Mouse (Mus musculus) Patski (cell line): Measurements from ENCODE around the gene Trmt10b. TPM values are rescaled to one million over a fixed set of nuclear protein-coding genes. Genes with fewer than 3 reads are reported as not detected.

ENCODE experiments used
- ATAC-seq: fragments of 100-300 bp; one replicate; pipeline ENCODE4 v1.8.0; 2021
- CTCF ChIA-PET: fragments of 350-600 bp; sonication (Branson Sonifier 250); formaldehyde crosslinking; loops from one replicate; lab custom pipeline; 2022; ENCODE audit warnings: inconsistent platforms; lab: Charles Lee
- POLR2A ChIA-PET: fragments of 350-600 bp; sonication (Branson Sonifier 250); formaldehyde crosslinking; loops from one replicate; lab custom pipeline; 2022; ENCODE audit warnings: antibody characterized with exemption, inconsistent platforms; lab: Charles Lee
- DNase-seq: peaks from one replicate; pipeline ENCODE4 v3.0.0-alpha.2; 2011; ENCODE audit warnings: low read depth, low spot score
- H3K27me3 ChIP-seq: fragments of 371-371 bp; one replicate; pipeline ENCODE4 v1.5.1; 2021
- CTCF ChIP-seq: fragments of 100-300 bp; IDR thresholded peaks from one replicate; pipeline ENCODE4 v1.5.1; 2021
- in situ Hi-C: fragments of 300-500 bp; cut with MboI; formaldehyde crosslinking; loops from 3 replicates; pipeline ENCODE4 v1.11.1; 2018; ENCODE audit warnings: low pct_unique_long_range_greater_than_20kb, mixed read lengths
- polyA plus RNA-seq: library from polyadenylated mRNA; unstranded; gene quantifications from one replicate; pipeline ENCODE4 v1.2.3, GENCODE M21; 2021

The Trmt10b gene
- 11.3 TPM for polyA plus RNA-seq

GRCm38 (mm10) chr4:45296662-45297564 is at the start of gene Trmt10b:
Gene Trmt10b, plus strand, starts transcription at chr4:45297127.
- ChIA-PET CTCF (interaction anchor here (0.7 to 1.3 kb wide), 2 partner anchors 10 to 19 kb away, joined by 3 to 12 read pairs; no protein-coding TSS in a partner anchor), POLR2A (interaction anchor here (1.6 kb wide), 1 partner anchor 23 kb away, joined by 3 read pairs; no protein-coding TSS in a partner anchor)
- H3K27me3 ChIP-seq = no peaks in the 10 kb centered on the region
- in situ Hi-C loops = no loop called here
- TF ChIP-seq CTCF = no peak
- DNase-seq (no peak), ATAC-seq (peak; percentile 74)

- H3K27me3 ChIP-seq = no peaks in the 10 kb centered on the region
- CTCF ChIA-PET = no interaction called here
- DNase-seq = no peak
- no peak for ATAC-seq
- in situ Hi-C loops = no loop called here
- TF ChIP-seq CTCF = no peak
- POLR2A ChIA-PET = interaction anchor here (0.8 kb wide), 1 partner anchor 155 kb away, joined by 5 read pairs; no protein-coding TSS in a partner anchor
Measured at GRCm38 (mm10) chr4:45251265-45251664, 45.7 kb upstream of the Trmt10b start.

GRCm38 (mm10) chr4:45252861-45253262 is 44.1 kb upstream of the Trmt10b start:
- CTCF ChIA-PET = no interaction called here
- no peaks in the 10 kb centered on the region for H3K27me3 ChIP-seq
- in situ Hi-C loops = no loop called here
- POLR2A ChIA-PET = no interaction called here
- no peak for TF ChIP-seq CTCF
- no peak for ATAC-seq
- no peak for DNase-seq

- DNase-seq (no peak), ATAC-seq (no peak)
- no peaks in the 10 kb centered on the region for H3K27me3 ChIP-seq
- no peak for TF ChIP-seq CTCF
- CTCF ChIA-PET = no interaction called here
- in situ Hi-C loops = no loop called here
- POLR2A ChIA-PET = interaction anchor here (0.6 to 0.7 kb wide), 2 partner anchors 137 to 646 kb away, joined by 3 read pairs; no protein-coding TSS in a partner anchor
Measured at GRCm38 (mm10) chr4:45253839-45254601, 42.9 kb upstream of the Trmt10b start.

GRCm38 (mm10) chr4:45259232-45259832 is 37.6 kb upstream of the Trmt10b start:
- ChIA-PET POLR2A (interaction anchor here (0.6 kb wide), 3 partner anchors 16 to 594 kb away, joined by 4 to 6 read pairs (median 5); no protein-coding TSS in a partner anchor), CTCF (no interaction called here)
- no peaks in the 10 kb centered on the region for H3K27me3 ChIP-seq
- DNase-seq (no peak), ATAC-seq (no peak)
- no peak for TF ChIP-seq CTCF
- in situ Hi-C loops = no loop called here

- CTCF ChIA-PET = no interaction called here
- ATAC-seq (no peak), DNase-seq (no peak)
- H3K27me3 ChIP-seq = no peaks in the 10 kb centered on the region
- POLR2A ChIA-PET = no interaction called here
- in situ Hi-C loops = no loop called here
- TF ChIP-seq CTCF = no peak
Measured at GRCm38 (mm10) chr4:45261551-45261950, 35.4 kb upstream of the Trmt10b start.

GRCm38 (mm10) chr4:45267883-45268282 is 29.0 kb upstream of the Trmt10b start:
- ChIA-PET CTCF (no interaction called here), POLR2A (no interaction called here)
- TF ChIP-seq CTCF = no peak
- DNase-seq (no peak), ATAC-seq (no peak)
- in situ Hi-C loops = no loop called here
- H3K27me3 ChIP-seq = no peaks in the 10 kb centered on the region

GRCm38 (mm10) chr4:45271041-45271452 is 25.9 kb upstream of the Trmt10b start:
- POLR2A ChIA-PET = no interaction called here
- DNase-seq = no peak
- in situ Hi-C loops = no loop called here
- no peaks in the 10 kb centered on the region for H3K27me3 ChIP-seq
- ATAC-seq = no peak
- CTCF ChIA-PET = no interaction called here
- no peak for TF ChIP-seq CTCF

- ChIA-PET CTCF (no interaction called here), POLR2A (no interaction called here)
- ATAC-seq (no peak), DNase-seq (no peak)
- no peak for TF ChIP-seq CTCF
- H3K27me3 ChIP-seq = no peaks in the 10 kb centered on the region
- in situ Hi-C loops = no loop called here
Measured at GRCm38 (mm10) chr4:45275770-45276169, 21.2 kb upstream of the Trmt10b start.

GRCm38 (mm10) chr4:45279292-45279691 is 17.6 kb upstream of the Trmt10b start:
- H3K27me3 ChIP-seq = no peaks in the 10 kb centered on the region
- CTCF ChIA-PET = no interaction called here
- POLR2A ChIA-PET = no interaction called here
- DNase-seq (no peak), ATAC-seq (no peak)
- TF ChIP-seq CTCF = peak; percentile 54
- in situ Hi-C loops = no loop called here
